Mouse (Mus musculus): Measurements from ENCODE around the gene Acot2.
"Not testable (repeated sequence)": the region's sequence is repeated elsewhere in the genome, so short reads cannot be mapped to it uniquely, and the experiment has no call there.

GRCm38 (mm10) chr12:84022266-84022665 lies 34.6 kb downstream of the Acot2 start:
- not testable (repeated sequence) for TF ChIP-seq CTCF, EP300 (IDR thresholded peaks at IDR 0.05; ENCODE audit: low read depth)
